Mouse (Mus musculus): Measurements from ENCODE around the gene Zfp978.
"Not testable (repeated sequence)": the region's sequence is repeated elsewhere in the genome, so short reads cannot be mapped to it uniquely, and the experiment has no call there.

The Zfp978 gene

DNA sequence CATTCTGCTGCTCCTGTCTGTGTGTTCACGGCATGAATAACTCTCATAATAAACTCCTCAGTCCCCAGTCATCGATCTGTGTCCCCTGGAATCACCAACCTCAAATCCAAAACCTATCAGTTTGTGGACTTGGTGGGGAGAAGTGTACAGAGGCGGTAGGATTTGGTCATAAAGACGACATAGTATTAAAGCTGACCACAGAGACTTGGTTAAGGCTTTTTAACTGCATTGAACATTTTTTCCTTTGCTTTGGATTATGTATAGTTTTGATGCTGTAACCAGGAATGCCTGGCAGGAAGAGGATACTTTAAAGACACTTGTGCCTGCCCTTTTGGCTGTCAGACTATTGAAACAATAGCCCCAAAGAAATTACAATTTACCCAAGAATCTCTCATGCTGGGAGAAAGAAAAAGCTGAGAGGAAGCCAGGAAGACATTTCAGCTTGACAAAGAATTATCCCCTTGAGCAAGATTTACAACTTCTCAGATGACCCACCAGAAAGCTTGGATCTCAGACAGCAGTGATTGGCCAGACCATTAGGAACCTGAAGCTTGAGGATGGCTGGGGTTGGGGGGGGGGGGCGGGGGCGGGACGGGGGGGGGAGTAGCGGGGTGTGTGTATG is 56.2 kb downstream of the Zfp978 start:
- no peak for DNase-seq

GRCm38 (mm10) chr4:147417921-147418320 is 56.8 kb downstream of the Zfp978 start:
- DNase-seq, result no peak

DNA sequence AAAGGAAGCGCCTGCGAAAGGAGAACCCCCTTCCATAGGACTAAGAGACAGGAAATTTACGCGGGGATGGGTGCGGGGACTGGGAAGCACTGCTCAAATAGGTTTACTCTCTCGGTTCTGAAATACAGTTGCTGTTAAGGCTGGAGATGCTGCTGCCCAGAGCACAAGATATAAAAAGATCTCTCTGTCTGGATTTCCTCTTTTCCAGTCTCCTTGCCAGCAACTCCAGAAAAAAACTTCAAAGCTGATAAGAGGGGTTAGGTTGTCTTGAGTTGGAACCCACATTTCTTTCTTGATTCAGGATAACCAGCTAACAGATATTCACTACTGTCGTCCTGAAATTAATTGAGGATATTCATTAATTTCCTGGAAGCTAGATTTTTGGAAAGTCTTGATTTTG is 57.2 kb downstream of the Zfp978 start:
- DNase-seq, result not testable (repeated sequence)

- DNase-seq, result not testable (repeated sequence)
Measured at GRCm38 (mm10) chr4:147419190-147419589, 58.1 kb downstream of the Zfp978 start.

GRCm38 (mm10) chr4:147419756-147420590 is 58.9 kb downstream of the Zfp978 start:
- not testable (repeated sequence) for DNase-seq

DNA sequence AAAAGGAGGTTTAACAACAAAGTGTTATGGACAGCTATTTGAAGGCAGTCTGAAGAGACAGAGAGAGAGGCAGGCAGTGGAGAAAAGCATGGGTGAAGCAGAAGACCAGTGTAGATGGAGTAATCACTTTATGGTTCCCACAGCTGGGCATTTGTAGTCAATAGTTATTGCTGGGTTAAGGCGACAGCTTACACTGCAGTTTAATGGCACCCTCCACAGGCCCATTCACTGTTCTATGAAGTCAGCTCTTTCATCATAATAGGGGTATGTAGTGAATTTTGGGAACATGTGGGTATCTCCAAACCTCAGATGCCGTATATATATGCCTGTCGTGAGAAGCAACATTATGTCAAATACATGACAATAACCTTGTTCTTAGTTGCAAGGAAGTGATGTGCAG is 59.7 kb downstream of the Zfp978 start:
- no peak for DNase-seq

GRCm38 (mm10) chr4:147421316-147421715 is 60.2 kb downstream of the Zfp978 start:
- not testable (repeated sequence) for DNase-seq

GRCm38 (mm10) chr4:147423140-147423539 is 62.0 kb downstream of the Zfp978 start:
- no peak for DNase-seq

- no peak for DNase-seq
Measured at GRCm38 (mm10) chr4:147423641-147424298, 62.7 kb downstream of the Zfp978 start.

- DNase-seq, result not testable (repeated sequence)
Measured at GRCm38 (mm10) chr4:147424404-147424803, 63.3 kb downstream of the Zfp978 start.

GRCm38 (mm10) chr4:147425615-147426347 is 64.7 kb downstream of the Zfp978 start:
- not testable (repeated sequence) for DNase-seq

GRCm38 (mm10) chr4:147430651-147431050 is 69.5 kb downstream of the Zfp978 start:
- DNase-seq, result no peak

GRCm38 (mm10) chr4:147431696-147432442 is 70.8 kb downstream of the Zfp978 start:
- not testable (repeated sequence) for DNase-seq

- no peak for DNase-seq
Measured at GRCm38 (mm10) chr4:147432443-147432790, 71.3 kb downstream of the Zfp978 start.

DNA sequence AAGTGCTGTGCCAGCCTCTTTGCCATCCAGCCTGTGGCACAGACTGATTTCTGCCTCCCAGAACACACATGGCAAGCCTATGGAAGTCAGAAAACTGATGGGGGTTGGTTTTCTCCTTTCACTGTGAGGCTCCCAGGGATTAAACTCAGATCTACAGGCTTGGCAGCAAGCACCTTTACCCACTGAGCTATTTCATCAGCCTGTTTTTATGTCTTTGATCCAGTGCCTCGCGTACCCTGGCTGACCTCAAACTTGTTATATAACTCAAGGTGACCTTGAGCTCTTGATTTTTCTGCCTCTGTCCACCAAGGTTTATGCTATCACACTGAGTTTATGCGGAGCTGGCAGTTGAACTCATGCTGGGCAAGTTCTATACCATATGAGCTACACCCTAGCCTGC is 71.9 kb downstream of the Zfp978 start:
- no peak for DNase-seq

GRCm38 (mm10) chr4:147433874-147434273 is 72.8 kb downstream of the Zfp978 start:
- no peak for DNase-seq
